Mouse (Mus musculus) inflammation-experienced regulatory T-cells (primary cell): ENCODE measurements around the gene Tbc1d13. TPM values are rescaled to one million over a fixed set of nuclear protein-coding genes. Genes with fewer than 3 reads are reported as not detected.

Experiments
- polyA plus RNA-seq, 2 experiments: library from polyadenylated mRNA; unstranded; fragments of 100-300 nt; shearing (Covaris generic); gene quantifications; one replicate each; pipeline ENCODE4 v1.2.1; 2017

Gene Tbc1d13
- 1 to 10 TPM; 8.0 to 8.5 TPM for polyA plus RNA-seq

GRCm38 (mm10) chr2:30133613-30134377, at the start of gene Tbc1d13:
Tbc1d13 (plus strand) TSS chr2:30133746.

GRCm38 (mm10) chr2:30093471-30094207, 39.9 kb upstream of the Tbc1d13 start, which contains the start of gene Zdhhc12:
Zdhhc12 (minus strand) TSS chr2:30093648.

GRCm38 (mm10) chr2:30124472-30125274, 8.9 kb upstream of the Tbc1d13 start, which contains the start of gene Zer1:
Zer1 (minus strand) TSS chr2:30124585.

GRCm38 (mm10) chr2:30171371-30171996, 37.9 kb downstream of the Tbc1d13 start, which contains the start of gene Endog:
Endog (plus strand) TSS chr2:30171493.

GRCm38 (mm10) chr2:30177700-30178675, 44.4 kb downstream of the Tbc1d13 start, which contains the start of gene Spout1:
Spout1 (minus strand) TSS chr2:30178459.

Other genes starting within 250 kb of the Tbc1d13 start
- 10 to 100 TPM; 65.1 to 84.1 TPM for gene Odf2, start 244.5 kb upstream of the Tbc1d13 start, polyA plus RNA-seq
- 10 to 100 TPM; 66.9 to 67.1 TPM for gene Gle1, start 198.3 kb upstream of the Tbc1d13 start, polyA plus RNA-seq
- 100 to 1,000 TPM in 1 of 2 experiments, 10 to 100 TPM in 1; 97.2 to 109 TPM for gene Sptan1, start 168.2 kb upstream of the Tbc1d13 start, polyA plus RNA-seq
- 1 to 10 TPM in 1 of 2 experiments, under 1 TPM in 1; 0.44 to 1.6 TPM for gene Wdr34, start 84.9 kb upstream of the Tbc1d13 start, polyA plus RNA-seq
- 100 to 1,000 TPM; 308 to 332 TPM for gene Set, start 76.4 kb upstream of the Tbc1d13 start, polyA plus RNA-seq
- gene Pkn3, start 56.1 kb upstream of the Tbc1d13 start, polyA plus RNA-seq: 1 to 10 TPM in 1 of 2 experiments, under 1 TPM in 1; 0.95 to 1.0 TPM
- 10 to 100 TPM; 23.8 to 24.7 TPM for gene Zdhhc12, start 40.1 kb upstream of the Tbc1d13 start, polyA plus RNA-seq
- gene Zer1, start 9.2 kb upstream of the Tbc1d13 start, polyA plus RNA-seq: 10 to 100 TPM; 56.8 to 63.1 TPM
- 10 to 100 TPM; 21.3 to 22.8 TPM for gene Endog, start 37.7 kb downstream of the Tbc1d13 start, polyA plus RNA-seq
- gene Spout1, start 44.7 kb downstream of the Tbc1d13 start, polyA plus RNA-seq: 10 to 100 TPM; 45.4 to 58.7 TPM
- gene Kyat1, start 72.1 kb downstream of the Tbc1d13 start, polyA plus RNA-seq: 10 to 100 TPM; 11.3 to 15.4 TPM
- gene Lrrc8a, start 104.0 kb downstream of the Tbc1d13 start, polyA plus RNA-seq: 1 to 10 TPM; 6.3 to 8.7 TPM
- gene Gm28035, start 106.8 kb downstream of the Tbc1d13 start, polyA plus RNA-seq: 1 to 10 TPM; 4.0 to 5.9 TPM
- 1 to 10 TPM; 4.3 to 5.8 TPM for gene Phyhd1, start 132.5 kb downstream of the Tbc1d13 start, polyA plus RNA-seq
- gene Gm28038, start 147.3 kb downstream of the Tbc1d13 start, polyA plus RNA-seq: not detected
- gene Dolk, start 152.6 kb downstream of the Tbc1d13 start, polyA plus RNA-seq: 10 to 100 TPM; 14.8 to 16.7 TPM
- 10 to 100 TPM; 15.6 to 19.4 TPM for gene Nup188, start 152.7 kb downstream of the Tbc1d13 start, polyA plus RNA-seq
- 100 to 1,000 TPM; 134 to 153 TPM for gene Sh3glb2, start 225.6 kb downstream of the Tbc1d13 start, polyA plus RNA-seq
- 10 to 100 TPM; 11.5 to 12.3 TPM for gene Miga2, start 230.5 kb downstream of the Tbc1d13 start, polyA plus RNA-seq